Mouse (Mus musculus): ENCODE measurements around the gene Lamc2.

The Lamc2 gene

DNA sequence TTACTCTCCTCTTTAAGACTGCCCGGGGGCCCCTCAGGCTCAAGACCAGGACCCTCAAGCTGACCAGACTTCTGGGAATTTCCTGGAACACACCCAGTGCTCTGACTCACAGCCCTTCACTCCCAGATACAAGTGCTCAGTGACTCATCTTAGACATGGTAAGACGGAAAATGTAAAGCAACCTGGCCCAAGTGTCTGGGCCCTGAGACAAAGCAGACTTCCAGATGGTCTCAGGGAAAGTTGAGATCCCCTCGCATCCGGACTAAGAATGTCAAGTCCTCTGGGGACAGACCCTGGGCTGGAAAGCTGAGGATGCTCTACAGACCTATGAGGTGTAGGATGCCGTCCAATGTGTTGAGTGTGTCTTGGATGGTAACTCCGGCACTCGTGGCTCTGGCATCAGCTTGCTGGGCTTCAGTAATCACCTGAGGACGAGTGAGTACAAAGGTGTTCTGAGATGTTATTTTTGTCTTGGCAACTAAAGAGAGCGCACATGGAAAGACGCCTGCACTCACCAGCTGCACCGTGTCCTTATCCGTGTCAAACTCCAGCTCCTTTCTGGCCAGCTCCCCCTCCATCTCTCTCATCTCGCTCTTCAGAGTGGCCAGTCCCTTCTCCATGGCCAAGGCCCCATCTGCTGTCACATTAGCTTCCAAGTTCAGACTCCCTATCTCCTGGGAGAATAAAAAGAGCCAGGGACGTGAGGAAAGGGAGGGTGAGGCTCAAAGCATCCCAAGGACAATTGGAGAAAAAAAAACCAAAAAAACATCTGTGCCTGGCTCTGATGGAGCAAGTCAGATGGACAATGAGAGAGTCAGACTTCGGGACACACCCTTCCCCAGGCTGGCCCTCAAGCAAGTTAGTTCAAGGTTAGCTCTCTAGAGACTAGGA lies 59.5 kb downstream of the Lamc2 start:
- DNase-seq: peak; percentile 21

GRCm38 (mm10) chr1:153125287-153126275 lies 60.7 kb downstream of the Lamc2 start:
- no peak for DNase-seq

- no peak for DNase-seq
Observed at GRCm38 (mm10) chr1:153124502-153124901, 61.7 kb downstream of the Lamc2 start.

GRCm38 (mm10) chr1:153122764-153123163 lies 63.5 kb downstream of the Lamc2 start:
- no peak for DNase-seq

DNA sequence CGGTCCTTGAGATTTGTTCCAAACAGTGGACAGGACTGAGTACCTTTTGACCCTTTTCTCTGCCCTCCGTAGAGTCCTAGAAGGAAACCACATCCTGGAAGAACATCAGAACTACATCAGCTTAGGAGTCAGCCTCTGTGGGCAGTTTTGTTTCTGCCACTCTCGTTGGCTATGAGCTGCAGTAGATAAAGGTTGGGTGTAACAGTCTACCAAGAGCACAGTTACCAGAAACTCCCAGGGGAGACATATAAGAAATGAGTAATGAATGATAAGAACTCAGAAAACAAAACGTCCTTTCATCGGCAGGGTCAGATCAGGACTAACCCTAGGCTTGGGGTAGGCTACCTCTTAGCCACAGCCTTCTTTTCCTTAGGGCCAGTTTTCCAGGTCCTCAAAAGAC lies 64.9 kb downstream of the Lamc2 start:
- DNase-seq: no peak

DNA sequence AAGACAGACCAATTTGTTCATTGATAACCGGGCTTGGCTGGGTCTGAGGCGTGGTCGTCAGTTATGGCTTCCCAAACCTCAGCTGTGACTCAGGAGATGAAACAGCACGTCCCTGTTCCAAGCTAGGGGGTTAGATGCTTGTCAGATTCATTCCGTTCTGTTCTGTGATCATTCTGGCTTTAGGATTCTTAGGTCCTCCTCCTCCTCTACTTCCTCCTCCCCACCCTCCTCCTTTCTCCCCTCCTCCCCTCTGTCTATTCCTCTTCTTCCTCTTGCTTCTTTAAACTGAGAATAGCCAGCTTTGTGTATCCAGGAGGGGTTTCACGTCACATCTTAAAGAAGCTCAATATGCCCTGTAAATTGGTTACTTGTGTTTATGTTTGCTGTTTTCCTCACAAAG lies 65.7 kb downstream of the Lamc2 start:
- no peak for DNase-seq

DNA sequence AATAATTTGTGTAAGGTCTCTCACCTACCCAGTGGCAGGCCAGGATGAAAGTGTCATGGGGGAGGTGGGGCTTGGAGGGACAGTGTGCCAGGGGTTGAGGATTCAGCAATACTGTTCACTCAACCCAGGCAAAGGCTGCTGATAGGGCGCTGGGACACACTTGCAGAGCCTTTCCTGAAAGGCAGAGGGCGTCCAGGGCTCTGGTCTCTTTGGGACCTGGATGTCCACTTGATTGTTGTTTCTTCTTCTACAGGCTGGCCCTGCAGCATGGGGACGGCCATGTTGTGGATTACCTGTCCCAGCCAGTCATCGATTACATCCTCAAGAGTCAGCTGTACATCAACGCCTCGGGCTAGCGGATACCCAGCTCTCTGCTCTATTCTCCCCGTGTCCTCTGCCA lies 70.9 kb downstream of the Lamc2 start:
- DNase-seq: no peak

DNA sequence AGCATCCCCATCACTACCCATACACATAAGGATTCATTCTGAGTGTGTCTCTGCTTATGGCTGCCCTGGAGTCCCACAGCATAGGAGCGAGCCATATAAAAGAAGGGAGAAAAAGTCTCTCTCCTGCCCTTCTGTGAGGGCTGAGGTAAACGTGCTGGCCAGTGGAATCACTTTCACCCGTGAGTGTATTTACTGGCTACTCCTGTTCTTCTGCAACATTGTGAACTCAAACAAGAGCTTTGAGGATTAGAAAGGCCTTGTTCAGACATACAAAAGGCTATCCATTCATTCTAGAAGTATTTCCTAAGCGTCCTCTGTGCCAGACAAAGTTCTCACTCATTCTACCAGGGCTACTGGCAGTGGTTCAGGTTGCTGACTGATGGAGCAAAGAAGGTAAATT lies 74.7 kb downstream of the Lamc2 start:
- no peak for DNase-seq

GRCm38 (mm10) chr1:153109836-153110235 lies 76.4 kb downstream of the Lamc2 start:
- DNase-seq: no peak

DNA sequence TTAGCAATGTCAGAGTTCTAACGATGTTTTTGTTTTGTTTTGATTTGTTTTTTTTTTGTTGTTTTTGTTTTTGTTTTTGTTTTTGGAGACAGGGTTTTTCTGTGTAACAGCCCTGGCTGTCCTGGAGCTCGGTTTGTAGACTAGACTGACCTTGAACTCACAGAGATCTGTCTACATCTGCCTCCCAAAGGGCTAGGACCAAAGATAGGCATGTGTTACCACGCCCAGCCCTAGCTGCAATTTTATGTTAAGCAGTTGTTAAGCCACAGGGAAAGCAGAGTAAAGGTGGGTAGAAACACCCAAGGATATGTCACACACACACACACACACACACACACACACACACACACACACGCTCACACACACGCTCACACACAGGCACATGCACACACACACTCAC lies 76.9 kb downstream of the Lamc2 start:
- no peak for DNase-seq

DNA sequence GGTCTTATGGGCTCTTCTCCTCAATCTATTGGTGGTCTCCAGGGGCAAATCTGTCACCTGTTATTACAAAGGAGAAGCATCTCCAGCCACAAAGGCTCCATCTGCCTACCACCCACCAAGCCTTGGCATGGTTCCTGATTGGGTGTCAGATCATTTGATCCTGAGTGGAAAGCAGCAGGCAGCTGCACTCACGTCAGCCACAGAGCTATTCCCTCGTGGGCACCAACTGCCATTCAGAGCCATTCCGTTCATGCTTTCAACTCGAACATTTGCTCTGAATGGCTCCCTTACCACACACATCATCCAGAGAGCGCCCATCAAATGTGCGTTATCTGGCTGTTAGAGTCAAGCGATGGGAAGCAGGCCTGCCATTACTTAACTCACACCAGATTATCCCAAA lies 78.4 kb downstream of the Lamc2 start:
- DNase-seq: peak; percentile 37

DNA sequence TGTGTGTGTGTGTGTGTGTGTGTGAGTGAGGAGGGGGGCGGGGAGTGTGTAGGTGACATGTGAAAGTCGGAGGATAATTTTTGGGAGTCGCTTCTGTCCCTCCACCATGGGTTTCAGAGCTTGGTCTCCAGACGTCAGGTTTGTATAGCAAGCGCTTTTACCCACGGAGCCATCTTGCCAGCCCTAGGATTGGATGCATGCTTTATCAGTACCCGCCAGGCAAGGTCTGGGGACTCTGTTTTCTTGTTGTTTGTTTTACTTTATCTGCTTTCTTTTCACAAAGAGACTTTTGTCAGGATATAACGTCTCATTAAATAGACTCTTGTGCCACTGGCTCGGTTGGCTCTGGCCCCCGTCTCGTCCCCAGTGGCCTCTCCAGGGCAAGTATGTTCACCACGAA lies 81.4 kb downstream of the Lamc2 start:
- DNase-seq: no peak

- no peak for DNase-seq
Observed at GRCm38 (mm10) chr1:153103186-153103554, 83.1 kb downstream of the Lamc2 start.

GRCm38 (mm10) chr1:153102296-153103185 lies 83.7 kb downstream of the Lamc2 start:
- no peak for DNase-seq

GRCm38 (mm10) chr1:153101327-153101880 lies 84.8 kb downstream of the Lamc2 start:
- DNase-seq: peak; percentile 81

- DNase-seq: no peak
Observed at GRCm38 (mm10) chr1:153100912-153101311, 85.3 kb downstream of the Lamc2 start.

DNA sequence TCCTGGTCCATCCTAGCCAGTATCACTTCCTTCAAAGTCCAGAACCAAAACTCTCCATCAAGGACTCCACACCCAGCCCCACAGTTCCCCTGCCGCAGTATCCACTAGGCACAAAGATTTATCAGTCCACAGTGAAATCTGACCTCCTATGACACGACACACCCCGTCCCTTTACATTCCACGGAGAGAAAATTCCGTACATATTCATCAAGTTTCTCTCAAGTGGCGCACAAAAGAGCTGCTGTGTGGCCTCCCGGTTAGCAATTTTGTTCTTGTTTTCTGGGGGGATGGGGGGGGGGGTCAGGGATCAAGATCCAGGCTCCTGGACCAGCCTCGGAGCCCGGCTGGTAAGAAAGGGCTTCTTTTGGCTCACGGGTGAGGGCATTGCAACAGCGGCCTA lies 87.7 kb downstream of the Lamc2 start:
- DNase-seq: no peak

DNA sequence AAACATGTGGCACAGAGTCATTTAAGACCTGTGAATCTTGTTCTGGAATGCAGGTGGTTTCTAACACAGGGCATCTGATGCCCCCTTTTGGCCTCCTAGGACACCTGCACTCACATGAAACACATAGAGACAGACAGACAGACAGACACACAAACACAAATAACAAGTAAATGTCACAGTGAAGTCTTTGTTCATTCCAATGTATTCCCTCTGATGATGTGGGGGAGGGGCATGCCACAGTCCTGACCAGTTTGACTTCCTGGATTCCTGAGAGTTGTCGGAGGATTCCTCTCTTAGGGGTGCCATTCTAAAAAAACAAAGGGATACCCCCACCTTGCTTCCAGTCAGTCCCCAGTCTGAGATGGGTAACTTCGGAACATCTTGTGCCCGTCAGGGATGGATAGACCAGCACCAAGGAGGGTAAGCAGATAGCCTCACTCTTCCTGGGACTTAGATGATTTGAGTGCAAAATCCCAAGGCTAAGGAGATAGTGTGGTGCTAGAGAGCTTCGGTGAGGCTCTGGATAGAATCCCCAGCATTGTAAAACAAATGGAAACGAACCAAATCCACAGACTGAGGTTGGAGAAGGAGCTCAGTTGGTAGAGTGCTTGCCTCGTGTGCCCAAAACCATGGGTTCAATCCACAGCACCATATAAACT lies 89.1 kb downstream of the Lamc2 start:
- no peak for DNase-seq

- DNase-seq: peak; percentile 60
Observed at GRCm38 (mm10) chr1:153095826-153096727, 90.2 kb downstream of the Lamc2 start.

- no peak for DNase-seq
Observed at GRCm38 (mm10) chr1:153095328-153095727, 90.9 kb downstream of the Lamc2 start.

Data from lung, postnatal 10 days (tissue).